Mouse (Mus musculus) liver, postnatal 0 days (tissue): ENCODE measurements at regions not wholly inside any gene's neighbourhood (a gene's known extent, or its start where the extent isn't known, plus 50 kb on each side); places are given as distances from the start of the nearest gene placed in this dataset.

ENCODE experiments used
- CTCF ChIP-seq: sonication (generic); IDR thresholded peaks from 2 replicates; pipeline ENCODE4 v1.5.1; 2016; ENCODE audit warnings: antibody characterized with exemption, low read depth
- EP300 ChIP-seq: IDR thresholded peaks from 2 replicates; pipeline ENCODE4 v1.6.1; 2016; ENCODE audit warnings: antibody characterized with exemption, low read depth, mild to moderate bottlenecking

DNA sequence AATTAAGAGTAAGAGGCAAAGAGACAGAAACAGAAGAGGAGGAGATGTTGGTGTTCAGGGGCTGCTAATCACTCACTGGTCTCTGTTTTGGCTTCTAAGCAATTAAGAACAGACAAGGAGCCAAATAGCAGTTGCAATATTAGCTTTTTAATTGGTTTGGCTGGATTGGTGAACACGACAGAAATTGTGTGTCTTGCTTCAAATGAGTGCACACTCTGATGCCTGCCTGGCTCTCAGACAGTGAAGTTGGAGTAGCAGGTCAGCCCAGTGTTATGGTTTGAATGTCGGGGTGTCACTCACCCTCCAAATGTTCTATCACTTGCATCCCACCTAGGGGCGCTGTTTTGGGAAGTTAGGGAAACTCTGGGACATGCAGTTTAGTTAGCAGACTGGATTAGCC, 120.3 kb upstream of the Pbx1 start:
- TF ChIP-seq CTCF (no peak), EP300 (no peak)
